Mouse (Mus musculus): ENCODE measurements around the gene Tvp23a. TPM values are rescaled to one million over a fixed set of nuclear protein-coding genes. Genes with fewer than 3 reads are reported as not detected.

Tvp23a gene
- total RNA-seq, 4 experiments from 2014 or later, result 0.08 to 0.24 (median 0.14) TPM

DNA sequence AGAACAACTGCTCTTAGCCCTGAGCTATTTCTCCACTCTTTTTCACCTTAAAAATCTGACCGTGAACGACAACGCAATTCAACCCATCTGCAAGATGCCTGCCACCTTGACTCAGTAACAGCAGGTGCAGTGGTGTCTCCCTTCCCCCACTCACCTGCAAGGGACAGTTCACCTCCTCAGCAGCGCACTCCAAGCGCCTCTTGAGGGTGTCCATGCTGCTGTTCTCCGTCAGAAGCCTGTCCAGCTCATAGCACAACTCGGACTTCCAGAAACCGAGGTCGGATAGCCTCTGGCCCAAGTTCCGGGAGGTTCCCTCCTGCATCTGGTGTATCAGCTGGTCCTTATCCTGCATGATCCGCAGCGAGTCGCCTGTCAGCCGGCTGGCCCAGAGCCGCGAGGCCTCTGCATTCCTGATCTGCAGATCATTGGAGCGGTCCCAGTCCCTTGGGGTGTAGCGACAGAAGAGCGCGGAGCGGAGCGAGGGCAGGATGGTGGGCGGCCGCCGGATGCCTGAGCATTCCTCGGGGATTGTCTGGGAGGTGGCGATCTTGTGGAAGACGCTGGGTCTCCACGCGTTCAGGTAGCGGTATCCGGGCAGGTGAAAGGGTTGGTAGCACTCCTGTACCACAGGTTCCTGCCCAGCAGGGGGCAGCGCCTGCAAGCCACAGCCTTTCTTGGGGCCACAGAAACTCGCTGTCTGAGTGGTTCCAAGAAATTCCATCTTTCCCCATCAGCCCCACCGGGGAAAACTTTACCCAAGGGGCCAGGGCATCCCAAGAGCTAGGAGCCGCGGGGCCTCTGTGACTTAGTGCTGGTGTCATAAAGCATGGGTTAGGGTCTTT lies 52.2 kb downstream of the Tvp23a start, which contains the start of gene Tekt5:
Gene Tekt5, minus strand, starts transcription at position 792 of the 842 bp plus-strand sequence.
- no peak for DNase-seq (ENCODE audit: low spot score in 2 of 2)

DNA sequence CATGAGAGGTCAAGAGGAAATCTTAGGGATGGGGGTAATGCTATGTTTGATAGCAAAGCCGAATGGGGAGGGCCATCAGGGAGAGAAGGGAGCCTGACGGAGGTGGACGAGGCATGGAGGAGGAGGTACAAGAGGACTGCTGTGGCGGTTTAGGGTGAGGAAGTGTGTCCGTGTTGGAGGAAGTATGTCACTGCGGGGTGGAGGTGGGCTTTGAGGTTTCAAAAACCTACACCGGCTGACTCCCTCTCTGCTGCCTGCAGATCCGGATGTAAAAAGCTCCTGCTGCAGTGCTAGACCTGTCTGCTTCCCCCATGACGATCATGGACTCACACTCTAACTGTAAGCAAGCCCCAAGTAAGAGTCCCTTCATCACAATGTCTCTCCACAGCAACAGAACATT lies 54.6 kb downstream of the Tvp23a start:
- no peak for DNase-seq (ENCODE audit: low spot score in 2 of 2)

DNA sequence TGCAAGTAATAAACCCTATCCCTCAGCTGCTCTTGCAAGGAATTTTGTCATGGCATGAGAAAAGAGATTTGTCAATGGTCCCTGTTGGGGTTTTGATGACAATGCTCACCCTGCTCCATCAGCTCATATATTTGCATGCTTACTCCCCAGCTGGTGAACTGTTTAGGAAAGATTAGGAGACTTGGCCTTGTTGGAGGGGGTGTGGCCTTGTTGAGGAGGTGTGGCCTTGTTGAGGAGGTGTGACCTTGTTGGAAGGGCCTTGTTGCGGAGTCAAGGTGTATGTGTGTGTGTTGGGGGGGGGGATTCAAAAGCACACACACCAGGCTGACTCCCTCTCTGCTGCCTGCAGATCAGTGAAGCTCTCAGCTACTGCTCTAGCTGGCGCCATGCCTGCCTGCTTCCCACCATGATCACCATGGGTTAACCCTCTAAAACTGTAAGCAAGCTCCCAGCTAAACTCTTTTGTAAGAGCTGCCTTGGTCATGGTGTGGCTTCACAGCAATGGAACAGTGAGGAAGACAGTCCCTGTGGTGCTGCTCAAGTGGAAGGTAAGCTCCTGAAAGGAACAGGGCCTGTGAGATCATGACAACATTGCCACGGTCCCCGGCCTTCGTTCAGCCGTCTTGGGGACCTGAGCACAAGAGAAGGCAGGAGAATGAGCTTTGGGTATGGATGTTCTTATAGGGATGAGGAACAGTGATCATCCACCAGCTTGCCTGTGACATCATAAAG lies 58.4 kb downstream of the Tvp23a start:
- DNase-seq (ENCODE audit: low spot score in 2 of 2), result no peak

DNA sequence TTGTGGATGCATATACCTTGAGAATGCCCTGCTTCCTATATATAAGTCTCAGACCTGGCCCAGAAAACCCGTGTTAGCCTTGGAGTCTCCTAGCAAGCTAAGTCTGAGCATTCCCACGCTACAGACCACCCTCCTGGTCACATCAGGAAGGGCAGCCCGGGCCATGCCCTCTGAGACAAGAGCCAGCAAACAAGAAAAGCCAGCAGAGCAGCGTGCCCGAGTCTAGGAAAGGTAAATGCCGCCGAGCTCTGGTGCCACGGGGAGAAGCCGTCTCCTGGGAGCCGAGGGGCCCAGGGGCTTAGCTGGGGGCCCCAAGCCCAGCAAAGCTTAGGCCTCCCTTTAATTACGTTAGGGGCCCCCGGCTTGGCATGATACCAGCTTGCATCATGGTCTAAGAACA lies 61.9 kb downstream of the Tvp23a start:
- no peak for DNase-seq (ENCODE audit: low spot score in 2 of 2)

DNA sequence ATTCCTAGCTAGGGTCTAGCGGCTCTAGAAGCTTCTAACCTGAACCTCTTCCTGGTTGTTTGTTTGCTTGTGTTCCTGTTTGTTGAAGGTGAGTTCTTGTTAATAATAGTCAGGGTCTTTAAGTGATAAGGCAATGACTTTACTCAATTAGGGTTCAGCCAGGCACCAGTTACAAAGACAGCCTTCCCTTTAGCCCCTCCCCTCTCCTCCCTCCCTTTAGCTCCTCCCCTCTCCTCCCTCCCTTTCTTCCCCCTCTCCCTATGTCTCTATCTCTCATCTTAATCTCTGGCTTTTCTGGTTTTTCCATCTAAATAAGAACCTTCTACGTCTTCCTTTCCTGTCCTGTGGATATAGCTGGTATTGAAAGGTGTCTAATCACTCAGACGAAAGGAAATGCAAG lies 62.6 kb downstream of the Tvp23a start:
- no peak for DNase-seq (ENCODE audit: low spot score in 2 of 2)

DNA sequence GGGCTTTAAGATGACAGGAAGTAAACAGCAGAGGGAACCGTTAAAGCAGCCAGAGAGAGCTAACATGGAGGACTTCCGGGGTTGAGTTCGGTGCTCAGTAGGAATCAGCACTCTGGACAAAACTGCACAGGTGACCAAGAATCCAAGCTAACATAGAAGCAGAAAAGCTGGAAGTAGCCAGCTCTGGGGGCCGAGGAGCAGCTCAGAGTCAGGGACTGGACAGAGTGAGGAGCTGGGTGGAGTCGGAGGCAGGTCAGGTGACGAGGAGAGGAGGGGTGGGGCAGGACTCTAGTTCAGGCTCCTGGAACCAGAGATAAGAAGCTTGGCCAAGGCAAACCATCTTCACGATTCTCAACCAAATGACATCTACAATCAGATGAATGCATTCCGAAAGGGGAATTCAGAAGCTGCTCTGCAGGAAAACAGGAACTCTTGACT lies 63.1 kb downstream of the Tvp23a start:
- no peak for DNase-seq (ENCODE audit: low spot score in 2 of 2)

GRCm38 (mm10) chr16:10379531-10379930 lies 67.6 kb downstream of the Tvp23a start:
- DNase-seq (ENCODE audit: low spot score in 2 of 2), result no peak

- DNase-seq (ENCODE audit: low spot score in 2 of 2), result no peak
Observed at GRCm38 (mm10) chr16:10377286-10377685, 69.9 kb downstream of the Tvp23a start.

DNA sequence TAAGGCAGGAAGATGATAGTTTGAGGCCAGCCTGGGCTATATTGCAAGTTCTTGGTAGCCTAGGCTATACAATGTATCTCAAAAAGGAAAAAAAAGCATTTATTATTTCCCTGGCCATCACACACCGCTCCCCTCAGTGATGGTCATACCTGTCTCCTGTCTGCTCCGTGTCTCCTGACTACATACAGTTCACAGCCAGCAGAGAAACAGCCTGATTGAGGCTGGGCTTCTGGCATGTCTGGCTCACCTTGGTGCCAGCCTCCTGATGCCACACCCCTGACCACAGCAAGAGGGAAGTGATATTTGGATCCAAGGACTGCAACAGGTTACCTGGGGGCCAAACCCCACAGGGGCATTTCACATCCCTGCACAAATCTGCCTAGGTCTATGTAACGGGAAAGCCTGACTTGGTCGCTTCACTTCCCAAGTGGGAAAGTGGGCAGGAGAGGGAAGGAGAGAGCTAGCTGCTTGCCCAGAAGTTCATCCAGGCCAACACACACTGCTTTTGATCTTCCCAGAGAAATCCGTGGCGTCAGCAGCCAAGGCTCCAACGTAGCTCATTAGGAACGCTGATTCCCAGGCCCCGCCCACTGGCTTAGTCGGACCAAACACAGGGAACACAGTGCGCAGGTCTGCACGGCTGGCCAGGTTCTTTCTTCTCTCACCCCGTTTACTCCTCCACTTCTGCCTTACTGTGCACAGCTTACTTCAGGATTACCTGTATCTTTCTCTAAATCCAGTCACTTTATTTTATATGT lies 72.7 kb downstream of the Tvp23a start:
- DNase-seq (ENCODE audit: low spot score in 2 of 2), result no peak

- DNase-seq (ENCODE audit: low spot score in 2 of 2), result no peak
Observed at GRCm38 (mm10) chr16:10372372-10372771, 74.8 kb downstream of the Tvp23a start.

Other genes with a start within 250 kb of the Tvp23a start
- 1 to 10 TPM; 3.0 to 4.8 (median 4.1) TPM for gene Emp2, start 133.4 kb downstream of the Tvp23a start, total RNA-seq (2022)
- not detected for gene Tekt5, start 51.9 kb downstream of the Tvp23a start, total RNA-seq (2022)
- 1 to 10 TPM; 5.7 to 7.8 (median 6.8) TPM for gene Nubp1, start 35.4 kb downstream of the Tvp23a start, total RNA-seq (2022)
- under 1 TPM in 3 of 4 experiments, not detected in 1; 0.05 to 0.17 (median 0.16) TPM for gene Ciita, start 32.7 kb upstream of the Tvp23a start, total RNA-seq (2022)
- gene Dexi, start 95.7 kb upstream of the Tvp23a start, total RNA-seq (2022), result 10 to 100 TPM; 40.4 to 70.4 (median 53.3) TPM
- gene Clec16a, start 98.0 kb upstream of the Tvp23a start, total RNA-seq (2022), result 10 to 100 TPM; 55.6 to 90.9 (median 70.4) TPM